Mouse (Mus musculus): ENCODE results near the gene Robo1. TPM values are rescaled to one million over a fixed set of nuclear protein-coding genes. Genes with fewer than 3 reads are reported as not detected.

Gene Robo1
- total RNA-seq (2014; fragmentation: Nextera tagmentation) (0.32 TPM in 1 of 2 replicates, not detected in the other), total RNA-seq (2017) (not detected in 2 replicates)

- ATAC-seq (replicated peaks; ENCODE audit: poor library complexity, severe bottlenecking) = no peak
Observed at GRCm38 (mm10) chr16:72307537-72308330, at the start of gene Robo1. Gene Robo1, plus strand, starts transcription at chr16:72308306.

GRCm38 (mm10) chr16:72267839-72268238 lies 40.3 kb upstream of the Robo1 start:
- no peak for ATAC-seq (replicated peaks; ENCODE audit: poor library complexity, severe bottlenecking)

DNA sequence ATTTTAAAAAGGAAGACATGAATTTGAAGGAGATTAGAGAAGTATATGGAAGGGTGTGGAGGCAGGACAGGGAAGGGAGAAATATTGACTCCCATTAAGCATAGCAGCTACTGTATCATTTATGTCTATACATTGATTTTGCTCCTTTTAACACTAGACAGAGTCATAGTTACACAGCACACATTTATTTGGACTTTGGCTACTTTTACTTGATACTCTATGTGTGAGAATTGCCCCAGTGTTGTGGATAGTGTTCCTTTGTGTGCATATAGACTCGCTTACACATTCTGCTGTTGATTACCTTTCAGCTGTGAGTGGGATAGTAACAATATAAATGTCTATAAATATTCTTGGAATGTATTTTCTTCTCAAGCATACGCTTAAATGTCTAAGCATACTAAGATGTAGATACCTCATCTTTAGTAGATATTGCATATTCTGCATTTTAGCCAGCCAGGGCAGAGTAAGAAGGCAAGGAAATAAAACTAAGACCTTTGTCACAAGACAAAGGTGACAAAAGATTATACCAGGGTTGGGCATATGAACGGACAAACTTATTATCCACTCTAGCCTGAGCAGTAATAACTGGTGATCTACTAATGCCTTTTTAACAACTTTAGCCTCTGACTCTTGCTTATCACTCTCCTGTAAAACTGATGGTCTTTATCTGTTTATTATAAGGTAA lies 31.6 kb upstream of the Robo1 start:
- no peak for ATAC-seq (replicated peaks; ENCODE audit: poor library complexity, severe bottlenecking)

GRCm38 (mm10) chr16:72308331-72308668 lies 194 bp downstream of the Robo1 start:
- no peak for ATAC-seq (replicated peaks; ENCODE audit: poor library complexity, severe bottlenecking)

- no peak for ATAC-seq (replicated peaks; ENCODE audit: poor library complexity, severe bottlenecking)
Observed at GRCm38 (mm10) chr16:72327321-72327720, 19.2 kb downstream of the Robo1 start.

GRCm38 (mm10) chr16:72328579-72328978 lies 20.5 kb downstream of the Robo1 start:
- no peak for ATAC-seq (replicated peaks; ENCODE audit: poor library complexity, severe bottlenecking)

DNA sequence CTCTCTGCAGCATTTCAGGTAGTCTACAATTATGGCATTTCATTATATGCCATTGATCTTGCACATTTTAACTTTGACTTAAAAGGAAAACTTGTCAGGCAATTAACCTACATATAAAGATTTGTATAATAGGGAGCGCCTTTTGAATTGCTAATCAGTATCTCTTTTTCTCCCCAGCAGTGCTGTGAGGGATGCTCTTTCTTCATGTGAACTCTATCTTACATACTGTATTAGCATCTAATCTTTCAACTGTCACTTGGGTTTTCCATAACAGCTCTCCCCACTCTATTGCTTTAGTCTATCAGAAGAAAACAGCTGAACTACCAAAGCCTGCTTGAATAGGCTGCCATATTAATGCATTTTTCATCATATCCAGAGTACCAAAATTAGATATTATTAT lies 29.7 kb downstream of the Robo1 start:
- ATAC-seq (replicated peaks; ENCODE audit: poor library complexity, severe bottlenecking) = no peak

GRCm38 (mm10) chr16:72350422-72350821 lies 42.3 kb downstream of the Robo1 start:
- no peak for ATAC-seq (replicated peaks; ENCODE audit: poor library complexity, severe bottlenecking)

- no peak for ATAC-seq (replicated peaks; ENCODE audit: poor library complexity, severe bottlenecking)
Observed at GRCm38 (mm10) chr16:72356515-72357357, 48.6 kb downstream of the Robo1 start.

DNA sequence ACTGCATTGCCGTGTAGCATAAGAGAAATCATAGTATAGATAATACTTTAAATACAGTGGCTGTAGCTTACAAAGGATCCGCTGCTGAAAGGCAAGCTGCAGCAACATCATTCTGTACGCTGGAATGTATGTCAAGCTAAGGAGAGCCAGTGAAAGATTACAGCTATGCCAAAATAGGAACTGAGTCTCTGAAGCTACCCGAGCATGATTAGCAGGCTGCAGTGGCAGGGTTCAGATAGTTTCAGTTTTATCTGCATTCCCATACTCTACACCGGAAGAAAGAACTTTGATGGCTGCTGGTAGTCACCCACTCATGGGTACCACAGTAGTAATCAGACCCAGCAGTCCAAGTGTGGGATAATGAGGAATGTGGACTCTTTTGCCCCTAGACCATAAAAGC lies 68.8 kb downstream of the Robo1 start:
- no peak for ATAC-seq (replicated peaks; ENCODE audit: poor library complexity, severe bottlenecking)

- ATAC-seq (replicated peaks; ENCODE audit: poor library complexity, severe bottlenecking) = no peak
Observed at GRCm38 (mm10) chr16:72381819-72382218, 73.7 kb downstream of the Robo1 start.

GRCm38 (mm10) chr16:72383566-72383965 lies 75.5 kb downstream of the Robo1 start:
- no peak for ATAC-seq (replicated peaks; ENCODE audit: poor library complexity, severe bottlenecking)

- no peak for ATAC-seq (replicated peaks; ENCODE audit: poor library complexity, severe bottlenecking)
Observed at GRCm38 (mm10) chr16:72393512-72393911, 85.4 kb downstream of the Robo1 start.

DNA sequence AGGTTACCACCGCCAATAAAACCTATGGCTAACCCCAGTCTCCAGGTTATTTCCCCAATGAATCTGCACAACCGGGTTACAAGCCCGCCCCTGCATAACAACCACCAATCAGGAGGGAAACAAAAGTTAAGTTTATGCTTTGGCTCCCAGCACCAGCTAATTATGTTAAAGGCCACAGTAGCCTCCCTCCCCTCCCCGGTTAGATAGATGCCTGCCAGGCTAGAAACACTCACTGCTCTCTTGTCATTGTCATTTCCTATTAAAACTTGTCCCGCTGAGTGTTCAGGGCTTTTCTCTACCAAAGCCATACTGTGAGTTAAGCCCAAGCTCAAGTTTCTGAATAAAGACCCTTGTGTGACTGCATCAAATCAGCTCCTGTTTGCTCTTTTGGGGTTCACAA lies 90.7 kb downstream of the Robo1 start:
- no peak for ATAC-seq (replicated peaks; ENCODE audit: poor library complexity, severe bottlenecking)

DNA sequence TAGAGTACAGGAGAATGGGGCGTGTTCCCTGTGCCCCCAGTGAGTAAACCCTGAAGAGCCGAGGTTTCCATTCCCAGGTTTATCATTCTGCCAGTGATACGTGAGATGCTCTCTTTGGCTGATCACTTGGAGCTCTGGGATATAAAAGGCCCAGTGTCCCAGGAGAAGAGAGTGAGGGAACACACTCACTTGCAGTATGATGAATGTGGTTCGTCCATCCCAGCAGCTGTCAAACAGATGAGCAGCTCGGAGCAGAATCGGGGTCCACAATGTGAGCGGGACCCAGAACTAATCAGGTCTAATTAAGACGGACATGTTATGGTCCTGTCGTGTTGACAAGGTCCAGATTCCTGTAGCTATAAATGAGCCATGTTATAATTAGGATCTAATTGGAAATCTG lies 94.3 kb downstream of the Robo1 start:
- no peak for ATAC-seq (replicated peaks; ENCODE audit: poor library complexity, severe bottlenecking)

- ATAC-seq (replicated peaks; ENCODE audit: poor library complexity, severe bottlenecking) = no peak
Observed at GRCm38 (mm10) chr16:72409820-72410219, 101.7 kb downstream of the Robo1 start.

- no peak for ATAC-seq (replicated peaks; ENCODE audit: poor library complexity, severe bottlenecking)
Observed at GRCm38 (mm10) chr16:72411669-72412270, 103.7 kb downstream of the Robo1 start.

- ATAC-seq (replicated peaks; ENCODE audit: poor library complexity, severe bottlenecking) = no peak
Observed at GRCm38 (mm10) chr16:72412879-72413278, 104.8 kb downstream of the Robo1 start.

- no peak for ATAC-seq (replicated peaks; ENCODE audit: poor library complexity, severe bottlenecking)
Observed at GRCm38 (mm10) chr16:72419328-72420066, 111.4 kb downstream of the Robo1 start.

- ATAC-seq (replicated peaks; ENCODE audit: poor library complexity, severe bottlenecking) = no peak
Observed at GRCm38 (mm10) chr16:72422426-72422825, 114.3 kb downstream of the Robo1 start.

Data from granulocyte monocyte progenitor cell, adult 5-6 weeks (primary cell).